Mouse (Mus musculus): Measurements from ENCODE around the gene Fbxl13. TPM values are rescaled to one million over a fixed set of nuclear protein-coding genes. Genes with fewer than 3 reads are reported as not detected.

The Fbxl13 gene
- polyA plus RNA-seq, 1 experiment, result not detected

- TF ChIP-seq GATA1 (IDR thresholded peaks at IDR 0.05; ENCODE audit: low read length), result no peak
Observed at GRCm38 (mm10) chr5:21436471-21436975, 208.9 kb downstream of the Fbxl13 start.

GRCm38 (mm10) chr5:21434148-21434929, 211.1 kb downstream of the Fbxl13 start:
- no peak for TF ChIP-seq GATA1 (IDR thresholded peaks at IDR 0.05; ENCODE audit: low read length)

Other genes with a start within 250 kb of the Fbxl13 start
- not detected in 2 replicates for gene Ccdc146, start 221.0 kb downstream of the Fbxl13 start, polyA plus RNA-seq (2012)
- 3.8 and 4.0 TPM in 2 replicates for gene Fam185a, start 220.7 kb downstream of the Fbxl13 start, polyA plus RNA-seq (2012)
- gene Lrrc17, start 102.1 kb downstream of the Fbxl13 start, polyA plus RNA-seq (2012), result not detected in 2 replicates
- 35.6 and 40.6 TPM in 2 replicates for gene Armc10, start 179 bp upstream of the Fbxl13 start, polyA plus RNA-seq (2012)
- 1.6 and 1.7 TPM in 2 replicates for gene Napepld, start 55.8 kb upstream of the Fbxl13 start, polyA plus RNA-seq (2012)
- 44.5 and 58.8 TPM in 2 replicates for gene Pmpcb, start 91.5 kb upstream of the Fbxl13 start, polyA plus RNA-seq (2012)
- gene Dnajc2, start 139.6 kb upstream of the Fbxl13 start, polyA plus RNA-seq (2012), result 73.9 and 107 TPM in 2 replicates
- gene Psmc2, start 139.6 kb upstream of the Fbxl13 start, polyA plus RNA-seq (2012), result 7.1 and 15.7 TPM in 2 replicates
- gene Slc26a5, start 220.0 kb upstream of the Fbxl13 start, polyA plus RNA-seq (2012), result not detected in 2 replicates

All from G1E-ER4 (cell line).